Mouse (Mus musculus) v-Abl transformed pro-B cells (cell line): Measurements from ENCODE around the gene Cd79a.

Experiments
- in situ Hi-C, 2 experiments: fragments of 400-800 bp; cut with MboI; formaldehyde crosslinking; loops; one replicate each; pipeline ENCODE4 v1.15.1; 2025; ENCODE audit not compliant: unreplicated experiment in 2 of 2

Cd79a gene

GRCm38 (mm10) chr7:24904936-24905335, 7.8 kb downstream of the Cd79a start:
- in situ Hi-C loops, result loop anchor here (5.0 to 10.0 kb wide), 3 partner anchors 47 to 850 kb away; partner anchors contain the start of gene Hnrnpul1 (in 1 of the 2)

- in situ Hi-C loops, result loop anchor here (5.0 to 10.0 kb wide), 3 partner anchors 46 to 848 kb away; partner anchors contain the start of gene Hnrnpul1 (in 1 of the 2)
These were observed 9.4 kb downstream of the Cd79a start for GRCm38 (mm10) chr7:24906551-24906950.

- in situ Hi-C loops, result loop anchor here (5.0 to 10.0 kb wide), 3 partner anchors 45 to 848 kb away; partner anchors contain the start of gene Hnrnpul1 (in 1 of the 2)
These were observed 10.1 kb downstream of the Cd79a start for GRCm38 (mm10) chr7:24907211-24907748.

GRCm38 (mm10) chr7:24912480-24912879, 15.3 kb downstream of the Cd79a start:
- in situ Hi-C loops, result no loop called here

- in situ Hi-C loops, result no loop called here
These were observed 21.7 kb downstream of the Cd79a start for GRCm38 (mm10) chr7:24918763-24919323.

- in situ Hi-C loops, result loop anchor here in 1 of 2 experiments (5.0 kb wide), 1 partner anchor 32 kb away; no protein-coding TSS in a partner anchor
These were observed 22.5 kb downstream of the Cd79a start for GRCm38 (mm10) chr7:24919728-24920127.

- in situ Hi-C loops, result no loop called here
These were observed 33.3 kb downstream of the Cd79a start for GRCm38 (mm10) chr7:24930475-24930874.

- in situ Hi-C loops, result no loop called here
These were observed 34.5 kb downstream of the Cd79a start for GRCm38 (mm10) chr7:24931651-24932050.

GRCm38 (mm10) chr7:24943641-24944040, 46.5 kb downstream of the Cd79a start:
- in situ Hi-C loops, result no loop called here

GRCm38 (mm10) chr7:24944257-24944950, 47.2 kb downstream of the Cd79a start, which contains the start of gene Gm4881:
Gm4881 (minus strand) TSS chr7:24944494.
- in situ Hi-C loops, result no loop called here

- in situ Hi-C loops, result no loop called here
These were observed 50.3 kb downstream of the Cd79a start for GRCm38 (mm10) chr7:24947316-24948048.

GRCm38 (mm10) chr7:24948774-24949173, 51.6 kb downstream of the Cd79a start:
- in situ Hi-C loops, result no loop called here

GRCm38 (mm10) chr7:24949958-24950623, 52.9 kb downstream of the Cd79a start:
- in situ Hi-C loops, result loop anchor here (5.0 to 25.0 kb wide), 2 partner anchors 43 to 638 kb away; partner anchors contain the start of genes Zfp61 (in 1 of the 2) and Zfp94 (in 1 of the 2)
